Mouse (Mus musculus): ENCODE data around the gene Nrxn3. TPM values are rescaled to one million over a fixed set of nuclear protein-coding genes. Genes with fewer than 3 reads are reported as not detected.

Gene Nrxn3
- polyA plus RNA-seq, 1 experiment from 2014 or later: 3.5 TPM

DNA sequence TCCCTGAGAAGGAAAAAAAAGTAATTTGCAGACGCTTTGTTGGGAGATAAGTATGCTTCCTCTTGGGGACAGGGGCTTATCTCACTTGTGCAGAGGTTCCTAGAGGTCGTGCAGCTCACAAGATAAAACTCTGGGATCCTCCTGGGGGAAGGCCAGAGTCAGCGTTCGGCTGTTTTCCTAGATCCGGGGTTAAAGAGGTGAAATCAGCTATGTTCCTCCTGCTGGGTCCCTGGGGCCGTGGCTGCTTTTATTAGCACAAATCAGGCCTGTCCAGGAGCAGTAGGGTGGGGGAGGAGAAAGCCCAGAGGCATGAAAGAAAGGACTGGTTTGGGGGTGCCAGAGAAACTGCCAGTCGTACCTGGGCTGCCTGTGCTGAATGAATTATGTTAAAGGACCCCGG, 261.7 kb downstream of the Nrxn3 start:
- ATAC-seq (replicated peaks; ENCODE audit: insufficient number of reproducible peaks, low FRiP score, low TSS enrichment, low read depth) (no peak; the same call in 1 of the 2 replicates), DNase-seq (ENCODE audit: low spot score) (peak; percentile 1)
- Histone ChIP-seq H3K9me3 (replicated peaks; ENCODE audit: control insufficient read depth, low read length) (no peaks in the 10 kb centered on the region), H3K27ac (replicated peaks; ENCODE audit: low read depth, low read length) (no peak overlapping the region), H3K4me3 (ENCODE audit: low read depth, low read length) (no peak overlapping the region), H3K9ac (replicated peaks; ENCODE audit: low read length) (no peak overlapping the region), H3K4me2 (ENCODE audit: low read depth, low read length) (no peak overlapping the region), H3K4me1 (ENCODE audit: control insufficient read depth, insufficient read depth, low read length) (no peaks in the 10 kb centered on the region; the same call in 1 of the 2 replicates), H3K27me3 (ENCODE audit: control insufficient read depth, insufficient read depth, low read length) (no peaks in the 10 kb centered on the region), H3K36me3 (replicated peaks; ENCODE audit: control insufficient read depth, insufficient read depth, low read depth, low read length) (no peaks in the 10 kb centered on the region)
- WGBS: 7% methylated on average over 8 of the region's 8 CpGs

DNA sequence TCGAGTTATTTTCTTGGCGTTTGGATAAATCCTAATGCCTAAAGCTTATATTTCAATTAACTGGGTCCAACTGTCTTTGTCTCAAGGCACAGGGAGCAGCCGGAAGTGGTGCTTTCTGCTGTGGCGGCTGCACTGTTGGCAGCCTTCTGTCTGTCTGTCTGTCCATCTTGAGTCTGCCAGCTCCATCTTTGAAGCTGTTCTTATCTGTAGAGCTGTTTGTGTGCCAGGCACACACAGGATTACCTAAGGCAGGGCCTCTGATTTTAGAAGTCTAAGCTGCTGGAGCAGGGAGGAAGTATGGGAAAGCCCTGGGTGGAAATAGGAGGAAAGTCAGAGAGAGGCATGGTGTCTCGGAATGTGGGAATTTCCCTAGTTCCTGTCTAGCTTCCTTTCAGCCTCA, 262.1 kb downstream of the Nrxn3 start:
- H3K4me2 ChIP-seq (ENCODE audit: low read depth, low read length): no peak overlapping the region
- no peak overlapping the region for H3K9ac ChIP-seq (replicated peaks; ENCODE audit: low read length)
- H3K4me3 ChIP-seq (ENCODE audit: low read depth, low read length): no peak overlapping the region
- H3K36me3 ChIP-seq (replicated peaks; ENCODE audit: control insufficient read depth, insufficient read depth, low read depth, low read length): no peaks in the 10 kb centered on the region
- no peaks in the 10 kb centered on the region; the same call in 1 of the 2 replicates for H3K4me1 ChIP-seq (ENCODE audit: control insufficient read depth, insufficient read depth, low read length)
- peak overlapping the region; percentile 22; the same call in 1 of the 2 replicates for H3K27ac ChIP-seq (replicated peaks; ENCODE audit: low read depth, low read length)
- no peaks in the 10 kb centered on the region for H3K9me3 ChIP-seq (replicated peaks; ENCODE audit: control insufficient read depth, low read length)
- peak; percentile 0 for DNase-seq (ENCODE audit: low spot score)
- 20% methylated on average over 5 of the region's 5 CpGs for WGBS
- no peaks in the 10 kb centered on the region for H3K27me3 ChIP-seq (ENCODE audit: control insufficient read depth, insufficient read depth, low read length)
- ATAC-seq (replicated peaks; ENCODE audit: insufficient number of reproducible peaks, low FRiP score, low TSS enrichment, low read depth): no peak

DNA sequence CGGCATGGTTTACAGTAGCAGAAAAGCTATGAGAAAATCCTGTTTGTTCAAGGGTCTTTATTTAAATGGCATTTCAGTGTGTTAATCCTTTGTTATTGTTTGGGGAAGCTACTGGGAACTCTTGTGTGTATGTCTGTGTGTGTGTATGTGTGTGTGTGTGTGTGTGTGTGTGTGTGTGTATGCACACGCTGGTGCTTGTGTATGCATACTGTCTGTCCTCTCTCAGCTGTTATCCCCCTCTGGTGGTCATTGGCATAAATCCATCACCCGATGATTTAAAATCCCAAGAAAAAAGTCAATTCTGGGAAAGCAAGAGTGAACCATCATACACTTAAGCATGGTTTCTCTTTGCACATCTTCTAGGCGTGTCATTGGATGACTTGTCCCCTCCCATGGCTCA, 264.4 kb downstream of the Nrxn3 start:
- Histone ChIP-seq H3K4me3 (ENCODE audit: low read depth, low read length) (no peak overlapping the region), H3K9me3 (replicated peaks; ENCODE audit: control insufficient read depth, low read length) (no peaks in the 10 kb centered on the region), H3K4me2 (ENCODE audit: low read depth, low read length) (no peak overlapping the region), H3K27ac (replicated peaks; ENCODE audit: low read depth, low read length) (no peak overlapping the region), H3K4me1 (ENCODE audit: control insufficient read depth, insufficient read depth, low read length) (no peaks in the 10 kb centered on the region; the same call in 1 of the 2 replicates), H3K9ac (replicated peaks; ENCODE audit: low read length) (no peak overlapping the region), H3K27me3 (ENCODE audit: control insufficient read depth, insufficient read depth, low read length) (no peaks in the 10 kb centered on the region), H3K36me3 (replicated peaks; ENCODE audit: control insufficient read depth, insufficient read depth, low read depth, low read length) (no peaks in the 10 kb centered on the region)
- ATAC-seq (replicated peaks; ENCODE audit: insufficient number of reproducible peaks, low FRiP score, low TSS enrichment, low read depth) (no peak), DNase-seq (ENCODE audit: low spot score) (peak; percentile 36)
- 63% methylated on average over 4 of the region's 4 CpGs for WGBS

DNA sequence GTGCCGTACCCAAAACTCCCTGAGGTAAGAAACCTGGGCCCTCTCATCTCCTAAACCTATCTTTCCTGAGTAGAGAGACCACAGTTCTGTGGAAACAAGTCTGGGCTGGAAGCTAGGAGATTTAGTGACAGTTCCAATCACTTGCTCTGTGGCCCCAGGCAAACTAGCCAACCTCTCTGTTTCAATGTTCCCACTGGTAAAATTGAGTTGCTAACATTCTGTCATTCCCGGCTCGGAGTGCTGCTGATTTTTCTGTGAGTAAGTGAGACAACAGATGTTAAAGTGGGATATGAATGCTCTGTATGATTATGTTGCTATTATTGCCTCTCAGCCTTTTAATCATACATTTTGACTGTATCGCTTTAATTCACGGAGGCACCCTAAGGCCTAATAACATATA, 268.1 kb downstream of the Nrxn3 start:
- ATAC-seq (replicated peaks; ENCODE audit: insufficient number of reproducible peaks, low FRiP score, low TSS enrichment, low read depth): no peak
- no peak overlapping the region for H3K4me3 ChIP-seq (ENCODE audit: low read depth, low read length)
- H3K9me3 ChIP-seq (replicated peaks; ENCODE audit: control insufficient read depth, low read length): no peaks in the 10 kb centered on the region
- WGBS: 80% methylated on average over 5 of the region's 5 CpGs
- H3K4me2 ChIP-seq (ENCODE audit: low read depth, low read length): no peak overlapping the region
- DNase-seq (ENCODE audit: low spot score): peak; percentile 2
- no peaks in the 10 kb centered on the region for H3K36me3 ChIP-seq (replicated peaks; ENCODE audit: control insufficient read depth, insufficient read depth, low read depth, low read length)
- H3K4me1 ChIP-seq (ENCODE audit: control insufficient read depth, insufficient read depth, low read length): no peaks in the 10 kb centered on the region
- no peaks in the 10 kb centered on the region for H3K27me3 ChIP-seq (ENCODE audit: control insufficient read depth, insufficient read depth, low read length)
- no peak overlapping the region for H3K27ac ChIP-seq (replicated peaks; ENCODE audit: low read depth, low read length)
- no peak overlapping the region for H3K9ac ChIP-seq (replicated peaks; ENCODE audit: low read length)

DNA sequence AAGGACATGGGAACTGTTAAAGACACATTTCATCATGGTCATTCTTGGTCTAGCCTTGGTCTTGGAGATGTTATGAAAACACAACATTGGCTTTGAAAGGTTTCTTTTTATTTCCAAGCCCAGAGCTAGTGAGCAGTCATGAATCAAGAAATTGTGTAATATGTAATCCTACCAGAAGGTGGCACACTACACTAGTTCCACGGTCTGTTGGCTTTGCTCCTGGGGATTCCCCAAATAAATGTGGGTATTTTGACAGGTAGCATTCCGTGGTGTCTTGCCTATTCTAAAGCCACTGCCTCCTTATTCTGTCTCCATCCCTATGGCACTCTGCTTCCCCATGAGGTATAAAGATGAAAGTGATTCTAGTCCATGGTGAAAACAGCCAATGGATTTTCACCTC, 269.5 kb downstream of the Nrxn3 start:
- H3K27ac ChIP-seq (replicated peaks; ENCODE audit: low read depth, low read length): no peak overlapping the region
- H3K9me3 ChIP-seq (replicated peaks; ENCODE audit: control insufficient read depth, low read length): no peaks in the 10 kb centered on the region
- peak; percentile 79 for DNase-seq (ENCODE audit: low spot score)
- 4% methylated on average over 2 of the region's 2 CpGs for WGBS
- no peaks in the 10 kb centered on the region for H3K4me1 ChIP-seq (ENCODE audit: control insufficient read depth, insufficient read depth, low read length)
- no peaks in the 10 kb centered on the region for H3K27me3 ChIP-seq (ENCODE audit: control insufficient read depth, insufficient read depth, low read length)
- no peaks in the 10 kb centered on the region for H3K36me3 ChIP-seq (replicated peaks; ENCODE audit: control insufficient read depth, insufficient read depth, low read depth, low read length)
- no peak overlapping the region for H3K9ac ChIP-seq (replicated peaks; ENCODE audit: low read length)
- H3K4me2 ChIP-seq (ENCODE audit: low read depth, low read length): no peak overlapping the region
- H3K4me3 ChIP-seq (ENCODE audit: low read depth, low read length): no peak overlapping the region
- ATAC-seq (replicated peaks; ENCODE audit: insufficient number of reproducible peaks, low FRiP score, low TSS enrichment, low read depth): no peak

DNA sequence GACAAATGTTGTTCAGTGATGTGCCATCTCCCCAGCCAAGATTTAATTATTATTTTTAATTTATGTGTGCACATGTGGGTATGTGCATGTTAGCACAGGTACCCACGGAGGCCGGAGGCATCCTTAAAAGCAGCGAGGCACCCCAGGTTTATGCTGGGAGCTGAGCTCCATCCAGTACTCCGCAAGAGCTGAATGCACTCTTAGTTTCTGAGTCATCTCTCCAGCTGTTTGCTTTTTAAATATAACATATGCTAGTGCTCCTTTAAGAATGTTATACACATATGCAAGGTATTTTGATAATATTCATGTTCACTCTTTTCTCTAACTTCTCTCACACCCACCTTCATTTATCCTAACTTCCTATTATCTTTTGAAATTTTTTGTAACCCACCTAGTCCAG, 271.1 kb downstream of the Nrxn3 start:
- Histone ChIP-seq H3K4me1 (ENCODE audit: control insufficient read depth, insufficient read depth, low read length) (no peaks in the 10 kb centered on the region), H3K4me2 (ENCODE audit: low read depth, low read length) (no peak overlapping the region), H3K4me3 (ENCODE audit: low read depth, low read length) (no peak overlapping the region), H3K9ac (replicated peaks; ENCODE audit: low read length) (no peak overlapping the region), H3K9me3 (replicated peaks; ENCODE audit: control insufficient read depth, low read length) (no peaks in the 10 kb centered on the region), H3K27me3 (ENCODE audit: control insufficient read depth, insufficient read depth, low read length) (no peaks in the 10 kb centered on the region), H3K36me3 (replicated peaks; ENCODE audit: control insufficient read depth, insufficient read depth, low read depth, low read length) (no peaks in the 10 kb centered on the region), H3K27ac (replicated peaks; ENCODE audit: low read depth, low read length) (no peak overlapping the region)
- no peak for ATAC-seq (replicated peaks; ENCODE audit: insufficient number of reproducible peaks, low FRiP score, low TSS enrichment, low read depth)
- 87% methylated on average over 4 of the region's 4 CpGs for WGBS
- DNase-seq (ENCODE audit: low spot score): no peak

DNA sequence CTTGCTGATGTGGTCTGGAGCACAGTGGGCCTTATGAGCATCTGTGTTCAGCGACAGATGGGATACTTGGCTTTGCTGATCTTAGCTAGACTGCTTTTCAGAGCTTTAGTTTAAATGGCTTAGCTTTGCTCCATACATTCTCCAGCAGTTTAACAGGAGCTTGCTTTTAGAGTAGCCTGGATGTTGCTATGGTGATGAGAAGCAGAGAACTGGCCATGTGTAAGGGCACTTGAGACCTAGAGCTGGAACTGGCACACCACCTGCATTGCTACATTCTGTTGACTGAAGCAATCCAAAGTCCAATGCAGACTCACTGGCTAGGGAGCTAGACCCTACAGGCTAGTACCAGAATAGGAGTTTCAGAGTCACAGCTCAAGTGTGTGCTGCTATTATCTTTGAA, 293.8 kb downstream of the Nrxn3 start:
- Histone ChIP-seq H3K36me3 (replicated peaks; ENCODE audit: control insufficient read depth, insufficient read depth, low read depth, low read length) (no peaks in the 10 kb centered on the region), H3K9me3 (replicated peaks; ENCODE audit: control insufficient read depth, low read length) (no peaks in the 10 kb centered on the region), H3K9ac (replicated peaks; ENCODE audit: low read length) (no peak overlapping the region), H3K27me3 (ENCODE audit: control insufficient read depth, insufficient read depth, low read length) (no peaks in the 10 kb centered on the region), H3K4me2 (ENCODE audit: low read depth, low read length) (no peak overlapping the region), H3K27ac (replicated peaks; ENCODE audit: low read depth, low read length) (no peak overlapping the region), H3K4me3 (ENCODE audit: low read depth, low read length) (no peak overlapping the region), H3K4me1 (ENCODE audit: control insufficient read depth, insufficient read depth, low read length) (no peaks in the 10 kb centered on the region)
- WGBS: 79% methylated on average over 1 of the region's 1 CpGs
- DNase-seq (ENCODE audit: low spot score) (no peak), ATAC-seq (replicated peaks; ENCODE audit: insufficient number of reproducible peaks, low FRiP score, low TSS enrichment, low read depth) (no peak)

DNA sequence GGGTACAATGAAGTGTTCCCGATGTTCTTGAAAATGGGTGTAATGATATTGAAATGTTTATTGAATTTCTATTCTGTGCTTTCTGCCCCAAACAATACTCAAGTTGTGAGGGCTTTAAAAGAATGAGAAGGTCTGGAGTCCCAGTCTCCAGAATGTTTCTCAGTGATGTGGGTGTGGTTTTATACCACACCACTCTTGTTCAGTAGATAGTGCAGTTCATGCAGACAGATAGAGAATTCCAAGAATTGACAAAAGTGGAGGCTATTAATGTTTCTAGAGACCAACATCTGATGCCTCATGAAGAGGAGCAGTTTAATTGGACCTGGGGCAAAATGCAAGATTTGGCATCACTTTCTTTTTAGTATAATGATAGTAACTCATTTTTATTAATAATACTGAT, 302.5 kb downstream of the Nrxn3 start:
- DNase-seq (ENCODE audit: low spot score) (no peak), ATAC-seq (replicated peaks; ENCODE audit: insufficient number of reproducible peaks, low FRiP score, low TSS enrichment, low read depth) (no peak)
- 94% methylated on average over 1 of the region's 1 CpGs for WGBS
- Histone ChIP-seq H3K4me1 (ENCODE audit: control insufficient read depth, insufficient read depth, low read length) (no peaks in the 10 kb centered on the region), H3K9ac (replicated peaks; ENCODE audit: low read length) (no peak overlapping the region), H3K36me3 (replicated peaks; ENCODE audit: control insufficient read depth, insufficient read depth, low read depth, low read length) (no peaks in the 10 kb centered on the region), H3K27ac (replicated peaks; ENCODE audit: low read depth, low read length) (no peak overlapping the region), H3K4me3 (ENCODE audit: low read depth, low read length) (no peak overlapping the region), H3K4me2 (ENCODE audit: low read depth, low read length) (no peak overlapping the region), H3K27me3 (ENCODE audit: control insufficient read depth, insufficient read depth, low read length) (no peaks in the 10 kb centered on the region), H3K9me3 (replicated peaks; ENCODE audit: control insufficient read depth, low read length) (no peaks in the 10 kb centered on the region)
